Mouse (Mus musculus) midbrain, postnatal 0 days (tissue): ENCODE results near the gene Chmp4b. TPM values are rescaled to one million over a fixed set of nuclear protein-coding genes. Genes with fewer than 3 reads are reported as not detected.

Source experiments
- ATAC-seq: fragments of 200-750 bp; cut with Nextera tagmentation; 2 replicates; pipeline ENCODE4 v1.8.0; 2017; ENCODE audit warnings: moderate number of reproducible peaks, mild to moderate bottlenecking, moderate TSS enrichment, moderate library complexity; ENCODE audit not compliant: low FRiP score
- DNase-seq: peaks from one replicate; pipeline ENCODE4 v3.0.0-alpha.2; 2015; ENCODE audit warnings: low spot score
- H3K27ac ChIP-seq: fragments of 300-500 bp; sonication (generic); 2 replicates; pipeline ENCODE4 v1.5.1; 2014; ENCODE audit warnings: low read depth, mild to moderate bottlenecking, low read length, mixed read lengths
- H3K27me3 ChIP-seq: fragments of 300-500 bp; sonication (generic); 2 replicates; pipeline ENCODE4 v1.6.1; 2014; ENCODE audit warnings: low read length, control low read depth, mixed read lengths; ENCODE audit not compliant: insufficient read depth
- H3K36me3 ChIP-seq: fragments of 300-500 bp; sonication (generic); 2 replicates; pipeline ENCODE4 v1.6.1; 2014; ENCODE audit warnings: low read length, control low read depth, mixed read lengths; ENCODE audit not compliant: insufficient read depth
- H3K4me1 ChIP-seq: fragments of 300-500 bp; sonication (generic); 2 replicates; pipeline ENCODE4 v1.6.1; 2014; ENCODE audit warnings: mild to moderate bottlenecking, control low read depth, antibody characterized with exemption, low read length, mixed read lengths; ENCODE audit not compliant: insufficient read depth
- H3K4me2 ChIP-seq: fragments of 300-500 bp; sonication (generic); 2 replicates; pipeline ENCODE4 v1.6.1; 2014; ENCODE audit warnings: low read depth, mild to moderate bottlenecking, low read length, mixed read lengths; ENCODE audit not compliant: poor library complexity, severe bottlenecking
- H3K4me3 ChIP-seq: fragments of 300-500 bp; sonication (generic); 2 replicates; pipeline ENCODE4 v1.5.1; 2014; ENCODE audit warnings: low read depth, mild to moderate bottlenecking, low read length, moderate library complexity
- H3K9ac ChIP-seq: fragments of 300-500 bp; sonication (generic); replicated peaks from 2 replicates; pipeline ENCODE4 v1.6.1; 2014; ENCODE audit warnings: mild to moderate bottlenecking, low read length, moderate library complexity, mixed read lengths; ENCODE audit not compliant: poor library complexity, severe bottlenecking
- H3K9me3 ChIP-seq: fragments of 300-500 bp; sonication (generic); 2 replicates; pipeline ENCODE4 v1.6.1; 2016; ENCODE audit warnings: low read length, control low read depth
- CTCF ChIP-seq: IDR thresholded peaks from 2 replicates; pipeline ENCODE4 v1.5.1; 2016; ENCODE audit warnings: antibody characterized with exemption, mild to moderate bottlenecking
- WGBS: fragments of 180-500 bp; shearing (Covaris S2); extraction: QIAGEN DNeasy Blood & Tissue Kit; methylation state at CpG from one replicate; pipeline ENCODE4 v1.1.7; 2014; 5-methylcytosine and 5-hydroxymethylcytosine counted together
- polyA plus RNA-seq: library from polyadenylated mRNA; unstranded; fragments of >200 nt; fragmentation: Nextera tagmentation; extraction: Ambion mirVana; gene quantifications from 2 replicates; pipeline ENCODE4 v1.2.1, GENCODE M21; 2015
- total RNA-seq: library from RNA; depleted of rRNA; stranded (reverse); fragments of >200 nt; gene quantifications from 2 replicates; pipeline ENCODE4 v1.2.3, GENCODE M21; 2014; rRNA removed

Gene Chmp4b
- total and polyA plus RNA-seq, 2 experiments from 2014 or later, result 31.7 to 156 TPM

DNA sequence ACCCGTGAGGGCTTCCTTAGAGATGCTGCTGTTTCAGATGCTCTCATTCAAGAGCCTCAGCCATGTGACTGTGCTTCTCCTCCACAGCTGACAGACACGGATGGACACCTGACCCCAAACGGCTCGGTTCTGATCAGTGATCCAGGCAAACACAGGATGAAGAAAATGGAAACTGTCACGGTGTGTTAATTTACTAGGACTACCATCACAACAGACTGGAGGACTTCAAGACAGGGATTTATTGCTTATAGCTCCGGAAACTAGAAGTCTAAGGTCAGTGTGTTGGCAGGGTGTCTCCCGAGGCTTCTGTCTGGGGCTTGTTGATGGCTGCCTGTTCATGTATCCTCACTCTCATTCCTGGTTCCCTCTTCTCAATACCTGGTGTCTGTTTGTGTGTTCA, 83.9 kb downstream of the Chmp4b start:
- no peaks in the 10 kb centered on the region for H3K27me3 ChIP-seq
- no peak overlapping the region for H3K4me2 ChIP-seq
- H3K36me3 ChIP-seq, result no peaks in the 10 kb centered on the region
- no peak overlapping the region for H3K9ac ChIP-seq
- no peaks in the 10 kb centered on the region for H3K4me1 ChIP-seq
- TF ChIP-seq CTCF, result no peak
- DNase-seq, result no peak
- H3K9me3 ChIP-seq, result no peaks in the 10 kb centered on the region
- no peak for ATAC-seq
- no peak overlapping the region for H3K4me3 ChIP-seq
- 63% methylated on average over 7 of the region's 7 CpGs for WGBS
- H3K27ac ChIP-seq, result no peak overlapping the region

DNA sequence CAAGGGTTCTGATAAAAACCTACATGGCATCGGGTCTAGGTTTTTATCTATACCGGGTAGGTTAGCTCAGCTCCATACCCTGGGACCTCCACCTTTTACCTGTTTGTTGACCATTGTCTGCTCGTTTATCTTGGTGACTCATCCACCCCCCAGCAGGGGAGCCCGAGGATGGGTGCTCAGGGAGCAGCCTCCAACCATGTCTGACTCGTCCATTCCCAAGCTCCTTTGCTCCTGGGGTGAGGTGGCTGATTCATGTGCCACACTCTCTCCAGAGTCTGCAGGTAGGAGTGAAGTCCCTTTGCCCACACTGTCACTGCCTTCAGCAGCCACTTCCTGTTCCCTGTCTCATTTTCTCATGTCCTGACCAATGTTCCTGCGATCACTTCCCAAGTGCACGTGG, 84.5 kb downstream of the Chmp4b start:
- 90% methylated on average over 7 of the region's 7 CpGs for WGBS
- DNase-seq (no peak), ATAC-seq (no peak)
- H3K4me1 ChIP-seq, result no peaks in the 10 kb centered on the region
- H3K36me3 ChIP-seq, result no peaks in the 10 kb centered on the region
- no peaks in the 10 kb centered on the region for H3K27me3 ChIP-seq
- no peaks in the 10 kb centered on the region for H3K9me3 ChIP-seq
- TF ChIP-seq CTCF, result no peak
- no peak overlapping the region for H3K4me3 ChIP-seq
- no peak overlapping the region for H3K4me2 ChIP-seq
- H3K27ac ChIP-seq, result no peak overlapping the region
- no peak overlapping the region for H3K9ac ChIP-seq

DNA sequence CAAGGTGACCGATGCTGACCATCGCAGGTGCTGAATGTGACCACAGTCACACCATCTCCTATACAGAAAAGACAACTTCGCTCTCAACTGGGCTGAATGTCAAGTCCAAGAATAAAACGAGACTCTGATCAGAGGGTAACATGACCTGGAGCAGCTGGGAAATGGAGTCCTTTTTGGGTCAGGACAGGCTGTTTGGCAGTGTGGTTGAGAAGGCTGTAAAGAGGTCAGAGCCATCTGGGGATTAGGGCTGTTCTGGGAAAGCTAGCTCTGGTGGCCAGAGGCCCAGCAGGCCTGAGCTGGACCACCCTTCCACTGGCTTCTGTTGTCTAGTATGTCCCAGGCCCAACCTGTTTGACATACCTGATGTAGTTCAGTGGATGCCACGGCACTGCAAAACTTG, 87.1 kb downstream of the Chmp4b start:
- Histone ChIP-seq H3K4me1 (no peaks in the 10 kb centered on the region), H3K36me3 (no peaks in the 10 kb centered on the region), H3K27ac (no peak overlapping the region), H3K27me3 (no peaks in the 10 kb centered on the region), H3K9me3 (no peaks in the 10 kb centered on the region), H3K4me3 (no peak overlapping the region), H3K9ac (no peak overlapping the region), H3K4me2 (no peak overlapping the region)
- no peak for DNase-seq
- 87% methylated on average over 5 of the region's 5 CpGs for WGBS
- no peak for TF ChIP-seq CTCF
- no peak for ATAC-seq

DNA sequence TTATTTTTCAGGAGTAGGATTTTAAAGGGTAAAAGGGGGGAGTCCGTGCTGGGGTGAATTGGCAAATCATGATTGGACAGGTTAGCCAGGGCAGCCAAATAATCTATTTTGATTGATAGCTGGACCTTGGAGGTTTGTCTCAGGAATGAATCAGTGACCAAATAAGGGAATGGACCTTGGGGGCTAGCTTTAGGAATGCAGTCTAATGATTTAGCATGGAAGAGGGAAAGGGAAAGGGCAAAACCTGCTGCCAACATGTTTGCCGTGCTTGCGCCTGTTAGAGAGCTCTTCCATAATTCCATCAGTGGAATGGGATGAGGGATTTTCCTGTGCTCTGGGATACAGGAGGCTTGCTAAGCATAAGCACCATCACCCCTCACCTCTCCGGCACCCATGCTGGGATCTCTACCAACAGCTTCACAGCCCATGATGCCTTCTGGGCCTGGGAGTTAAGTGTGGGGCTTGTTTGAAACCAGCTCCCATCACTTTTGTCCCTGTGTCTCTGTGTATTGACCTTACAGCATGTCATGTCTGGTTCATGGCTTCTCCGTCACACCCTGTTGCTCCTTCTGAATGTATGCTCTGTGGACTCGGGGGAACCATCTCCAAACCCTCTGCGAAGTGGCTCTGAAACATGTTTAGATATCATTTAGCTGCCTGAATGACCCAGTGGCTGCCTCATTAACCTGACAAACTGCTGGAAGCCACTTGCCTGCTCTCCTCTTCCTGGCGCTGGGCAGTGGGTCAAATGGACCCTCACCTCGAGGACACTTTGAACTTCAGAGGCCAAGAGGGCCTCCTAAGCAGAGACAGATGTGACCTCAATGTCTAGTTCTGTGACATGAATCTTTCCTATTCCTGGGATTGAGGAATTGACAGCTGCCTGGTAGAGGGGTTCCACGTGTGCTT, 91.7 kb downstream of the Chmp4b start:
- 75% methylated on average over 10 of the region's 10 CpGs for WGBS
- TF ChIP-seq CTCF, result no peak
- no peak for DNase-seq
- Histone ChIP-seq H3K4me2 (no peak overlapping the region), H3K36me3 (no peaks in the 10 kb centered on the region), H3K27ac (no peak overlapping the region), H3K27me3 (no peaks in the 10 kb centered on the region), H3K4me3 (no peak overlapping the region), H3K9ac (no peak overlapping the region), H3K9me3 (no peaks in the 10 kb centered on the region), H3K4me1 (no peaks in the 10 kb centered on the region)
- ATAC-seq, result no peak

DNA sequence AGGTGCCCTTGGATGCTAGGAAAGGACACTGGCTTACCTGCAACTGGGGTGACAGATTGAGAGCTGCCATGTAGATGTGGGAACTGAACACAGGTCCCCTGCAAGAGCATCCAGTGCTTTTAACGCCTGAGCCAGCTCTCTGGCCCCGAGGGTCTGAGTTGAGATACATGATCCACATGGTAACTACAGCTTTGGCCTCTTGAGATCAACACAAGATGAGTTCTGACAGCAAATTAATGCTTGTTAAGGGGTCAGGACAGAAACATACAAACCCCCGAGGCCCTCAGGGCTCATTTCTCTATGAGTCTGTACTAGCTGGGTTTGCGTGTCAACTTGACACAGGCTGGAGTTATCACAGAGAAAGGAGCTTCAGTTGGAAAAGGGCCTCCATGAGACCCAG, 92.4 kb downstream of the Chmp4b start:
- DNase-seq (no peak), ATAC-seq (no peak)
- no peak for TF ChIP-seq CTCF
- no peaks in the 10 kb centered on the region for H3K36me3 ChIP-seq
- no peak overlapping the region for H3K4me3 ChIP-seq
- H3K9me3 ChIP-seq, result no peaks in the 10 kb centered on the region
- H3K4me1 ChIP-seq, result no peaks in the 10 kb centered on the region
- no peak overlapping the region for H3K9ac ChIP-seq
- WGBS, result 76% methylated on average over 4 of the region's 4 CpGs
- H3K27ac ChIP-seq, result no peak overlapping the region
- H3K4me2 ChIP-seq, result no peak overlapping the region
- H3K27me3 ChIP-seq, result no peaks in the 10 kb centered on the region

Other genes with a start within 250 kb of the Chmp4b start
- gene Snta1, start 243.6 kb upstream of the Chmp4b start, total RNA-seq, result 28.0 and 32.0 TPM in 2 replicates
- gene Snta1, start 243.6 kb upstream of the Chmp4b start, polyA plus RNA-seq, result 15.4 and 15.8 TPM in 2 replicates
- 53.2 and 57.8 TPM in 2 replicates for gene Cbfa2t2, start 215.2 kb upstream of the Chmp4b start, total RNA-seq
- 30.0 and 31.3 TPM in 2 replicates for gene Cbfa2t2, start 215.2 kb upstream of the Chmp4b start, polyA plus RNA-seq
- gene 1700003F12Rik, start 104.6 kb upstream of the Chmp4b start, total RNA-seq, result 1.6 and 2.5 TPM in 2 replicates
- gene 1700003F12Rik, start 104.6 kb upstream of the Chmp4b start, polyA plus RNA-seq, result 4.0 and 5.3 TPM in 2 replicates
- gene Actl10, start 99.9 kb upstream of the Chmp4b start, total RNA-seq, result not detected in 2 replicates
- gene Actl10, start 99.9 kb upstream of the Chmp4b start, polyA plus RNA-seq, result 0.11 and 0.16 TPM in 2 replicates
- gene Necab3, start 92.8 kb upstream of the Chmp4b start, total RNA-seq, result 23.3 and 27.7 TPM in 2 replicates
- gene Necab3, start 92.8 kb upstream of the Chmp4b start, polyA plus RNA-seq, result 18.1 and 18.9 TPM in 2 replicates
- 2.0 and 2.3 TPM in 2 replicates for gene E2f1, start 81.8 kb upstream of the Chmp4b start, total RNA-seq
- 2.1 and 2.3 TPM in 2 replicates for gene E2f1, start 81.8 kb upstream of the Chmp4b start, polyA plus RNA-seq
- 16.1 and 21.6 TPM in 2 replicates for gene Pxmp4, start 48.0 kb upstream of the Chmp4b start, total RNA-seq
- 17.8 and 21.1 TPM in 2 replicates for gene Pxmp4, start 48.0 kb upstream of the Chmp4b start, polyA plus RNA-seq
- 7.7 and 10.4 TPM in 2 replicates for gene Zfp341, start 38.4 kb upstream of the Chmp4b start, total RNA-seq
- 1.2 and 1.5 TPM in 2 replicates for gene Zfp341, start 38.4 kb upstream of the Chmp4b start, polyA plus RNA-seq
- not detected in 2 replicates for gene 4930519P11Rik, start 38.3 kb upstream of the Chmp4b start, total RNA-seq
- gene 4930519P11Rik, start 38.3 kb upstream of the Chmp4b start, polyA plus RNA-seq, result 0.35 TPM in 1 of 2 replicates, not detected in the other
- not detected in 2 replicates for gene Gm14214, start 118.3 kb downstream of the Chmp4b start, total RNA-seq
- not detected in 2 replicates for gene Gm14214, start 118.3 kb downstream of the Chmp4b start, polyA plus RNA-seq
- gene Raly, start 139.4 kb downstream of the Chmp4b start, total RNA-seq, result 132 and 160 TPM in 2 replicates
- 18.4 and 19.3 TPM in 2 replicates for gene Raly, start 139.4 kb downstream of the Chmp4b start, polyA plus RNA-seq
- 5.9 TPM in 1 of 2 replicates, not detected in the other for gene a, start 139.7 kb downstream of the Chmp4b start, total RNA-seq
- 1.1 and 2.3 TPM in 2 replicates for gene a, start 139.7 kb downstream of the Chmp4b start, polyA plus RNA-seq
- gene Eif2s2, start 241.2 kb downstream of the Chmp4b start, total RNA-seq, result 47.8 and 58.1 TPM in 2 replicates
- 101 and 114 TPM in 2 replicates for gene Eif2s2, start 241.2 kb downstream of the Chmp4b start, polyA plus RNA-seq